Mouse (Mus musculus): ENCODE results near the gene Ugt1a7c.
"Not testable (repeated sequence)": the region's sequence is repeated elsewhere in the genome, so short reads cannot be mapped to it uniquely, and the experiment has no call there.

- TF ChIP-seq ELF1 (IDR thresholded peaks at IDR 0.05; ENCODE audit: low read depth, low read length); POLR2AphosphoS2 (IDR thresholded peaks at IDR 0.05; ENCODE audit: low read depth, low read length); E2F4 (IDR thresholded peaks at IDR 0.05; ENCODE audit: insufficient replicate concordance, low read depth, low read length); SIN3A (IDR thresholded peaks at IDR 0.05; ENCODE audit: low read length); POLR2A (IDR thresholded peaks at IDR 0.05; ENCODE audit: low read depth, low read length); EP300 (IDR thresholded peaks at IDR 0.05; ENCODE audit: low read length); CHD1 (IDR thresholded peaks at IDR 0.05; ENCODE audit: low read depth, low read length); CTCF (conservative IDR thresholded peaks at IDR 0.05 in 1 of 2, IDR thresholded peaks at IDR 0.05 in 1 of 2; ENCODE audit: low read depth in 2 of 2, low read length in 2 of 2); RAD21 (IDR thresholded peaks at IDR 0.05; ENCODE audit: low read depth, low read length); ZKSCAN1 (IDR thresholded peaks at IDR 0.05; ENCODE audit: borderline replicate concordance, low read depth, low read length); MAX (IDR thresholded peaks at IDR 0.05; ENCODE audit: low read length): not testable (repeated sequence)
These were observed 35.4 kb downstream of the Ugt1a7c start for GRCm38 (mm10) chr1:88130223-88130622.

Measured in CH12.LX (cell line).